Mouse (Mus musculus): ENCODE data around the gene Gm42688.

Gene Gm42688

DNA sequence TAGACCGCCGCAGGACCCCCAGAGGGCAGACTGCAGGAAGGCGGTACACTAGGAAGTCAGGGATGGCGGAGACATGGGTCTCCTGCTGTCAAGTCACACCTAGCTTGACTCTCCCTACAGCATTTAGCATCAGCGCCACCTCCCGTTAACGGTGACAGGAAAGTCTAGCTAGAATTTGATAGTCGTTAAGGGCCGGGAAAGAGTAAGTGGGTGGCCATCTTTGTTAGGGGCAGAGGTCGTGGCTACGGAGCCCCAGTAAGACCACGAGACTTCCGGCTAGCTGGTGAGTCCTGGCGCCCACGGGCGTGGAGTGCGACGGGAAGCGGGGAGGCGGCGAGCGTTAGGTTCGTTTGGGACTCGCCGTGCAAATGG, at the start of gene Gm42688, which contains the start of gene Ccdc142:
TSS of gene Gm42688 (plus strand) at position 302 of the 372 bp plus-strand sequence.
TSS of gene Ccdc142 (plus strand) at position 286 of the 372 bp plus-strand sequence.
- peak; percentile 95 for DNase-seq

DNA sequence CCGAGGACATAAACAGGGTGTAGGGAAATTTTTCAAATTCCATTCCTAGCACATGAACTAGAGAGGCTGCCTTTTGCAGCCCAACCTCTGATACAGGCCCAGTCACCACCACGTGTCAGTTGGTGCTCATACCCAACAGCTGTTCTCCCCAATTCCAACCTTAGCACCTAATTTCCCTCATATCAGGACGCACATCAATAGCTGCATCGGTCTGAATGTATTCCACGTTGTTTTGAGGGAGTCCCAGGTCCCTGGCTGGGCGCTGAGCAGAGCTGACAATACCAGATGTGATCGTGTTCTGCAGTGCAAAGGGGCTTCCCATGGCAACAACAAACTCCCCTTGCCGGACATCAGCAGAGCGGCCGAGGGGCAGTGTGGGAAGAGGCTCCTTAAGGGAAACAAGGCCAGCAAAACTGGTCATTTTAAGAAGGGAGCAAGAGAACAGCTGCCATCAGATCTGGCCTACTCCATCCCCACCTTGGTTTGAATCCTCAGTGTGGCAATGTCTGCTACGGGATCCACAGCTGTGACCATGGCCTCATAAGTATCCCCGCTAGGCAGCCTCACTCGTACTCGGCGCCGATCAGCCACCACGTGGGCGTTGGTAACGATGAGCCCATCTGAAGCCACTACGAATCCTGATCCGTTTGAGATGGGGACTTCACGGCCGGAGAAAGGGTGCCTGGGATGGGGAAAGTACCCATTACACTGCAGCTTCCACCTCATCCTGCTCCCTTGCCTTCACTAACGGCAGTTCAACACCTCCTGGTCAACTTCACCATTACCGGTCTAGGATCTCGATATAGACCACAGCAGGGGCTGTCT, 48.1 kb upstream of the Gm42688 start:
- DNase-seq = peak; percentile 45

DNA sequence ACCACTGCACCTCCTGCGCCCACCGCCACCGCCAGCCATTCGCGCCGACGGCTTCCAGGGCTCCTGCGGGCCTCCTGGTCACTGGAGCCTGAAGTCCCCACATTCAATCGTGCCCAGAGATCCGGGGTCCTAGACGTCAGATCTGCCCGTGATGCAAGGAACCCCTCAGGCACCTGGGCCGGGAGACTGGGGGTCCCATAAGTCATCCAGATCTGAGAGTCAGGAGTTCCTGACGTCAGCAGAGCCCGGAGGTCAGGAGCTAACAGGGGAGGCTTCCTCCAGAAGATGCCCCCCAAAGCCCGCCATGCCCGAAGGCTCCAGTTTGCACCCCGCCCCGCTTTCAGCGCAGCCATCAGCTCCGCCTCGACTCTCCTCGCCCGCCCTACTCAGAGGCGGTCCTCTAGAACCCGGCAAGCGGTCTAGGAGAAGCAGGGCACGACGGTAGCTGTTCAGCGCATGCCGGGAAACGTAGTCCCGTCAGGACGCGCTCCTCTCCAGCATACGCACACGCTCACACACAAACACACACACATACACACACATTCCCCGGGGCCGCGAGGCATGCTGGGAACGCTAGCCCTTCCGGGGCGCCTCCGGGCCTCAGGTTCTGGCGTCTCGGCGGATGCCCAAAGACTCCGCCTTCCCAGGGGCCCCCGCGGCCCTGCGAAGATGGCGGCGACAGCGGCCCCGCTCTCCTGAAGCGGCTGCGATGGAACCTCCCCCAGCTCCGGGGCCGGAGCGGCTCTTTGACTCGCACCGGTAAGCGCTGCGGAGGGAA, 47.2 kb upstream of the Gm42688 start, which contains the start of gene Aup1:
TSS of gene Aup1 (plus strand) at position 448 of the 778 bp plus-strand sequence.
- peak; percentile 98 for DNase-seq

DNA sequence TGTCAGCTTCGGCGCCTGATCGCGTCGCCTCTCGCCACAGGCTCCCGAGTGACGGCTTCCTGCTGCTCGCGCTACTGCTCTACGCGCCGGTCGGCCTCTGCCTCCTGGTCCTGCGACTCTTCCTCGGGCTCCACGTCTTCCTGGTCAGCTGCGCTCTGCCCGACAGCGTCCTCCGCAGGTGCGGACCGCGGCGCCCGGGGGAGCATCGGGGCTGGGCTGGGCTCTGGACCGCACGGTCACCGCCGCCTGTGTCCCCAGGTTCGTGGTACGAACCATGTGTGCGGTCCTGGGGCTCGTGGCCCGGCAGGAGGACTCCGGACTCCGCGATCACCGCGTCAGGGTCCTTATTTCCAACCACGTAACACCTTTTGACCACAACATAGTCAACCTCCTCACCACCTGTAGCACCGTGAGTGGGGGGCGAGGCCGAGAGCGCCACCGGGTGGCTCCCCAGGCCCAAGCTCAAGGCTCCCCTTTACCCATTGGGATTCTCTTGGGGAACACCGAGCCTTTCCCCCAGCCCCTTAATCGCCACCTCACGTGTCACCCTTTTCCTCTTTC, 46.5 kb upstream of the Gm42688 start, which contains the start of gene Htra2:
TSS of gene Htra2 (minus strand) at position 403 of the 561 bp plus-strand sequence.
- peak; percentile 56 for DNase-seq

DNA sequence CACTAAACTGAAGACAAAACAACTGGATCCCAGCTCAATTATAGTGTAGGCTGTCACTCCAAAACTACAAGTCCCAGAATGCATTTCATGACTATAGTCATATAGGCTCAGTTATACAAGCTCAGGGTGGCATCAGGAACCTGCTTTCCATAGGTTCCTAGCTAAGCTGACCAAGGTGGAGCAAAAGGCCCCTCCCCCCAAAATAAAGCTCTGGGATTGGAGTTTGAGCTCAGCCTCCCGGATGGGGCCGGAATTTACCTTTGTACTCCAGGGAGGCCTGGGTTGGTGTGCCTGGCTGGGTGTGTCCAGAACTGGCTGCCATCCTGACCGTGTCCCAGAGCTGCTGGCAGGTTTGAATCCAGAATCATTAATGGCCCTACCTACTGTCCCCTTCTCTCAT, 43.6 kb upstream of the Gm42688 start, which contains the start of gene Dqx1:
TSS of gene Dqx1 (plus strand) at position 55 of the 400 bp plus-strand sequence.
- no peak for DNase-seq

DNA sequence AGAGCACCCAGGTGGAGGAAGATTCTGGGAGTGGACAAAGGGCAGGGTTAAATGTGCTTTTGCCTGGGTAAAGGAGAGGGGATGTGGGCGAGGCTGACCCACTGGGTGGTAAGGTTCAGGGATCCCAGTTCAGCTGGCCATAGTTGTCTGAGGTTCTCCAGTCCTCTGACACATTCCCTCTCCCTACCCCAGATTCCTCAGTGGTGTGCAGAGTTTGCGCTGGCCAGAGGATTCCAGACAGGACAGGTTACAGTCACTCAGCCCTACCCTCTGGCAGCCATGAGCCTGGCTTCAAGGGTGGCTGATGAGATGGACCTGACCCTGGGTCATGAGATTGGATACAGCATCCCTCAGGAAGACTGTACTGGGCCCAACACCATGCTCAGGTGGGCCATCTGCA, 42.7 kb upstream of the Gm42688 start:
- DNase-seq = no peak

DNA sequence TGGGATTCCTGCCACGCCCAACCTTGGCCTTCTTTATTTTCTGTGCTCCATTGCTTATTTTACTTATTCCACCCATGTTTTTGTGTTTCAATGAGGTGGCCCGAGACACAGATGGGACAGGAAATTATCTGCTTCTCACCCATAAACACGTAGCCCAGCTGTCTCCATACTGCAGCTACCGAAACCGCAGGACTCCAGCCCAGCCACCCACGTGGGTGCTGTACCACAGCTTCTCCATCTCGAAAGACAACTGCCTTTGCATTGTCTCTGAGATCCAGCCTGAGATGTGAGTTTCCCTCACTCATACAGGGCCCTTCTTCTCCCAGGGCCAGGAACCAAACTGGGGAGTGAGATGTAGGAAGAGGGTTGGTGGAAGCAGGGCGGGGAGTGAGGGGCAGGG, 35.4 kb upstream of the Gm42688 start:
- no peak for DNase-seq

DNA sequence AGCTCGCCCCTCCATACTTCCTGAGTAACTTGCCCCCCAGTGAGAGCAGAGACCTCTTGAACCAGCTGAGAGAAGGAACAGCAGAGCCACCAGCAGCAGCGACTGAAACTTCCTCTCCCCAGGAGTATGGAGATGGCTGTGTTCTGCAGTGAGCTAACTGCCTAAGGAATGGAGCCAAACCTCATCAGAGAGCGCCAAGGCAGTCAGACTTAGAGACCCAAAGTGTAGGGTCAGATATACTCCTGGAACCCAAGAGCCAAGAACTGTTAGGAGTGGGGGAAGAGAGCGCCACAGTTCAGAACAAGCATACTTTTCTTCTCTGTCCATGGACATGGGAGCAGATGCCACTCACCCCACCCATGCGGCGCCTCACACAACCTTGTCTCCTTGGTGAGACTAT, 35.0 kb upstream of the Gm42688 start:
- DNase-seq = no peak

DNA sequence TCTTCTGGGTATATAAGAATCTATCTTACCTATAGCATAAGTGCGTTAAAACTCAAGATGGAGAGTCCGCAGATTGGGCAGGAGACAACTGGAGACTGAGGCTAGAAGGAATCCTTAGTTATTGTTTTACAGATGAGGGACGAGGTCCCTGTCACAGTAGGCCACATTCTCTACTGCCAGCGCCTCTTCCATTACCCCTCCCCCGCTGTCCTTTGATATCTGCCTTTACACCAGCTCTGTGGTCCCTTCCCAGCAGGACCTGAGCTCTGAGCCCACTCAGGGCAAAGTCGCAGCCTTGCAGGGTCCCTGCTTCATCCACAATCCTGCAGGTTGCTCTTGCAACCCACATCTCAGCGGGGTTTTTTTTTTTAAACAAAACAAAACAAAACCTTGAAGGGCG, 33.2 kb upstream of the Gm42688 start:
- DNase-seq = no peak

DNA sequence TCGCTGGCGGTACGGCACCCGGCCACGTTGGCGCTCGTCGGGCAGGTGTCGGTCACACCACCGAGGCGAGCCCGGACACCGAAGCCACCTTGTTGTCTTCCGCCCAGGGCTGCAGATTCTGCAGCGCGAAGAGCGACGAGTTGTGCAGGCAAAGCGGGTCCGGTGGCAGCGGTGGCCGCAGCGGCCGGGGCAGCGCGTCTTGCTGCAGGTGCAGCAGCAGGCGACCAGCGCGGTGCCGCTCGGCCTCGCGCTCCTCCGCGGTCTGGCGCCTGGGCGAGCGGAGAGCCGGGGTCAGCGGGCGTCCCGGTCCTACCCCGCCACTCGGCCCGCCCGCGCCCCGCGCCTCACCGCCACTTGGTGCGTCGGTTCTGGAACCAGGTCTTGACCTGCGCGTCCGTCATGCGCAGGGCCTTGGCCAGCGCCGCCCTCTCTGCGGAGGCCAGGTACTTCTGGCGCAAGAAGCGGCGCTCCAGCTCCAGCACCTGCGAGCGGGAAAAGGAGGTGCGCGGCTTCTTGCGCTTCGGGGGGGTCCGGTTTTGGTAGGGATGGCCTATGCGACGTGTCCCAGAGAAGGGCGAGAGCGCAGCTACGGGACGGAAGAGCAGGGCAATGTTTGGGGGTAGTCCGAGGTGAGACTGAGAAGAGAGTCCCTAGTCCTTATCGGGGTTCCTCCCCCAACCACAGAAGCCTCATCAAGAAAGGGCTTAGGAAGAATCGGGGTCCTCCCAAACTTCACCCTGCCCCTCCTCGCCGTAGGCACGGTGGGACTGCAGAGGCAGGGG, 32.5 kb upstream of the Gm42688 start:
- no peak for DNase-seq

DNA sequence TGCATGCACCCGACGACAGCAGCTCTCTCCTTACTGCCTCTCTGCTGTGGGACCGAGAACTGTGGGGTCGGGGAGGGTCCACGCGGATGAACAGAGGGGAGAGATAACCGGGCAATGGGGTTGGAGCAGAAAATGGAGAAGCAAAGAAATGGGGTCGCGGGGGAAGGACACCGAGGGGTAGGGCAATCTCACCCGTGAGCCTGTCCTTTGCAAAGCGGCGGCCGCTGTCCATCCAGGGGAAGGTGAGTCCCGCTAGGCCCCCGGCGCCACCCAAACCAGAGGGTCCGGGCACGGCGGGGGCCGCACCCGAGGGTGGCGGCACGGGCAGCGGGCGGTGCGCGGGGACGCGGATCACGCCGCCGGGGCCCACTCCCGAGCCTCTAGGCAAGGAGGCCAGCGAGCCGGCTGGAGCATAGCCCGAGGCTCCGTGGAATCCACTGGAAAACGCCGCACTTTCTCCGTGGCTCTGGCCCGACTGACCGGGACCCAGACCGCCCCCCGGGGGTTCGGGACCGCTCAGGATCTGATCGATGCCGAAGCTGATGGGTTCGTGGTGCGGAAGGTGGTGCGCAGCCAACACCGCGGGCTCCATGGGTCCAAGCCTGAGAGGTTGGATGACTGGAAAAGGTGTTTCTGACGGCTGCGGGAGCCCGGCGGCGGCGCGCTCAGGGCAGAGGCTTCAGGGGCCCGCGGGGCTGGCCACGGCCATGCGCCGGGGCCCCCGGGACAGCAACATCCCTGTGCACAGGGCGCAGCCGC, 31.8 kb upstream of the Gm42688 start:
- no peak for DNase-seq

DNA sequence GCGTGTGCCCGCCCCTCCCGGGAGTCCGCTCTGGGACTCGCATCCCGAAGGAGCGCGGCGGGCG, 31.3 kb upstream of the Gm42688 start, which contains the start of gene Tlx2:
TSS of gene Tlx2 (minus strand) at position 47 of the 64 bp plus-strand sequence.
- no peak for DNase-seq

DNA sequence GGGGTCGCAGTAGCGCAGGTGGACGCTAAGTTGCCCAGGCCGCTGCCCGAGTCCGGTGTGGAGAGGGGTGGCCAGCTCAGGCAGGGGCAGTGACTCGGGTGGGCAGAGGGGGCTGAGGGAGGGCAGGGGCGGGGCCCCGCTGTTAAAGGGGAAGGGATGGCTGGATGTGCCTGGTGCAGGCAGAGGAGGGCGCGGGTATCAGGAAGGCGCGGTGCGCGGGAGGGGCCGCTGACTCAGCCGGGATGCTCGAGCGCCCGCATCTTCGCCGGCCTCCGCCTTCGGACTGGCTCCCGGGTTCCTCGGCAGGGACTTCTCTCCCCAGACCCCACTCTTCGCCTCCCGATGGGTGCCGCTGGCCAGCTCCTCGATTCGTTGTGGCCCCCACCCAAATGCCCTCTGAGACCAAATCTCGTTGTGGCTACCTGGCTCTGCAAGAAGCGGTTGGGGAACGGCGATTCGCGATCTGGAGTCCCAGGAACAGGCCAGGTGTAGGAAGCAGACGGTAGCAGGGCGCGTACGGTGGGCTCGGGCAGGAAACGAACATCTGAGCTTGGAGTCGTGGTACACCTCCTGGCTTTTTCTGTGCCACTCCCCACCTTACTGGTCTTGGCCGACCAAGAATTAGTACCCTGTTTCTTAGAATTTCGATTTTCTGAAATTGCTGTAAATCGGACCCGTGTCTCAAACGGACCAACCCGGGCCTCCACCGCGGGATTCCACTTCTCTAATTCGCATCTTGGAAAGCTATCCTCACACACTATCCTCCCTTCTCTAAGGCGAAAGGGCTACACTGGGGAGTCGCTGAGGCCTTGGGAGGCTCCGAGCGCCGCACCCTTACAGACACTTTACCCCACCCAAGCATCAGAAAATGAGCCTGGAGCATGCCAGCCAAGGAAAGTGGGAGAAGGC, 30.9 kb upstream of the Gm42688 start:
- DNase-seq = no peak

DNA sequence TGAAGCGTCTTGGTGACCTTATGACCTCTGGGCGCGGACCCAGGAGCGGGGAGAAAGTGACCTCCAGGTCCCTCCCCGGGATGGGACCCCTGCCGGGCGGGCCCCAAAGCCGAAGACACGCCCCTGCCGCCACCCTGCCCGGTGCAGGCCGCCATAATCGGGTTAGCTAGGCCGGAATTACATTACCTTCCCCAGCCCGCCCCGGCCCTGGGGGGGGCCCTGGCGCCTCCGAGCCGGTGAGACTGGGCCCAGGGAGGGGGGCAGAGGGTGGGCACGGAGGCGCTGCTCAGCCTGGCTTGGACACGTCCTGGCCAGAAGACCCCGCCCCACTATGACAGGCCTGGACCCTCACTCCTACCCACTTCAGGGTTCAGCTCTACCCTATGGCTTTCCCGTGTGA, 30.2 kb upstream of the Gm42688 start:
- DNase-seq = no peak

DNA sequence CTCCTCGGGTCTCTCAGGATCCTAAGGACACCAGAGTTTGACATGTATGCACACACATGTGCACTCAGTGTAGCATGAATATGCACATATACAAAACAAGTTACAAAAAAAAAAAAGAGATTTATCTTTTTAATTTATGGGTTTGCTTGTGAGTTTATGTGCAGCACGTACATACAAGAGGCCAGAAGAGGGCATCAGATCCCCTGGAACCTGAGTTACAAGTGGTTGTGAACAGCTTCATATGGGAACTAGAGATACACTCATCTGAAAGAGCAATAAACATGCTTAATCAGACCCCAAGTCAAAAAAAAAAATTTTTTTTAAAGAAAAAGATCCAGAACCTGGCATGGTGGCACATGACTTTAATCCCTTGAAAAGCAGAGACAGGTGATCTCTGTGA, 26.4 kb upstream of the Gm42688 start:
- no peak for DNase-seq

DNA sequence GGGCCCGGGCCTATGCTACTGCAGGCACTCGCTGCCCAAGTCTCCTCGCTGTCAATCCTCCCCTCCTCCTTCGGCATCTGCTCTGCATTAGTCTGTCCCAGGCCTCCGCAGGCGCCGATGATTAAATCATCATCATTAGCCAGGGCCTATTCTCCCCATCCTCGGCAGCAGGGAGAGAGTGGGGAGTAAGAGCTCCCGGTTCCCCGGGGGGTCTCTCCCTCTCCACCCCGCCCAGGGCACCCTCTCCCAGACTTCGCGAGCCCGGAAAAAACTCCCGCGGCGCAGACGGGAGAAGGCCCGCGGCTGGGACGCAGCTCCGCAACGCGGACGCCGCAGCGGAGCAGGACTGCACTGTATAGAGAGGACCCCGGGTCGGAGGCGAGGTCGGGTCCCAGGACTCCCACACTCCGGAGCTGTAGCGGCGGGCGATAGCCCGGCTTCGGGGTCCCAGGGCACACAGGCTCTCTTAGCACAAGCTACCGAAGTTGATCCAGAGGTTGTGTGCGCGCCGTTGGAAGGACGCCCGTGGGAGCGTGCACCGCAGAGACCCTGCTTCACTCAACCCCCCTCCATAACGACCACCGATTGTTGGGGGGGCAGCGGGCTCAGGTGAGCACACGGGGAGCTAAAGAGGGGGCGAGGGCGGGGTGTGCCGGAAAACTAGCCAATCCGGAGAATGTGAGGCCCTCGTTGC, 23.6 kb upstream of the Gm42688 start, which contains the start of gene Pcgf1:
TSS of gene Pcgf1 (plus strand) at position 240 of the 694 bp plus-strand sequence.
- peak; percentile 47 for DNase-seq

DNA sequence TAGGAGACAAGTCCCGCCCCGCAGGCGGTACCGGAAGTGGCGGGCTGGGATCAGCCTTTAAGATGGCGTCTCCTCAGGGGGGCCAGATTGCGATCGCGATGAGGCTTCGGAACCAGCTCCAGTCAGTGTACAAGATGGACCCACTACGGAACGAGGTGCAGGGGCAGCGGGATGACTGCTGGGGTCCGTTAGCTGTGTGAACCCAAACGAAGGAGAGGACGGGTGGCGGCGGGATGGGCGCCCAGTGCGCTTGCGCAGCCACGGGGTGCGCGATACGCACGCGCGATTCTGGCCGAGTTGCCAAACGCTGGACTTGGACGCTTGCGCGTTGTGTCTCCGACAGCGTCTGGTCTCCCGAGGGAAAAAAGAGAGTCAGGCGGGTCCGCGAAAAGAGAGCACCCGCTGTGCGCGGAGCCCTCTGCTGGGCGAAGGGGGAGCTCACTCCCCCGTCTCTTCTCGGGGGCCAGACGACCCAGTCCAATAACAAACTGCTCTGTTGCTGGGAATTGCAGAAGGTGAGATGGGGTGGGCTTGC, 23.0 kb upstream of the Gm42688 start:
- DNase-seq = peak; percentile 99

DNA sequence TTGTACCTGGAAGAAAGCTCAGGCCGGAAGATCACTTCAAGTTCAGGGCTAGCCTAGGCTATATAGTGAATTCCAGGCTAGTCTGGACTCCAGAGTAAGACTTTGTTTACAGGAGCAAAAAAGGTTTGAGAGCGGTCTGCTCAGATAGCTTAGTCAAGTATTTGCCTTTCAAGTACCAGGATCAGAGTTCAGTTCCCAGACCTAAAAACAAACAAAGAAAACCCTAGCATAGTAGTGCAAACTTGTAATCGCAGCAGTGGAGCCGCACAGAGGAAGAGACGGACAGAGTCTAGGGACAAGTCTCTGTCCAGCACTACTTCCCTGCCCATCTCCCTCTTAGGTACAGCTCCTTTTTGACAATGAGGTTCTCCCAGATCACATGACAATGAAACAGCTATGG, 21.2 kb upstream of the Gm42688 start:
- DNase-seq = no peak

DNA sequence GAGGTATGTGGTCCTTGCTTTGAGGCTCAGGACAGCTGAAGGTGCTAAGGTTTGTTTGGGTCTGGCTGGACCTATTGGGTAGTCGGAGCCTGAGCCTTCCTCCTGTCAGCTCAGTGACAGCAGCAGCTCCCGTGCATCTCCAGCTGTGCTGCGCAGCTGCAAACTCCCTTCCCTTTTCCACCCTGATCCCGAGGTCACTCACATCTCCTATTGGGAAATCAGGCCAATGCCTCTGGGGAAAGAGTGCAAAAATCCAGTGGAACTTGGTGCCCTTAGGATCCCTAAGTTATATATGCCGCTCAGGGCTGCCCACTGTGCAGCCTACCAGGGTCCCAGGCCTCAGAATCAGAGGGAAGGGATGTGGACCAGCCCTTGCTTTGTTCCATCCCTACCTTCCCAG, 17.9 kb upstream of the Gm42688 start:
- no peak for DNase-seq

DNA sequence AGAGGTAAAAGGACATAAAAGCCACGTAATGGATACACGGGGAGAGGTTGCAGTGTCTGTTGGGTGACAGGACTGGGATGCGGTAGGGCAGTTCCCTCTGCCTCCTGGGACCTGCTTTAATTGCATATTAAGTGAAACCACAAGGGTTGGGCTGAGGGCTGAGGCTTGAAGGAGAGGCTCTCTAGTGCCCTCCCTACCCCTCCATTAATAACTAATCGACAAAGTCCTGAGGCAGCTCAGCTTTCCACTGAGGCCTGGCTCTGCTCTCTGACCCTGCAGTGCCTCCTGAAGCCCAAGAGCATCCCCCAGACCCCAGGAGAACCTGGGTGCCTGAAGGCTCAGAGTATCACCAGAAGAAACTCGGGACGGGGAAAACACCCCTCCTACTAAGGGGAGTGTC, 16.9 kb upstream of the Gm42688 start:
- no peak for DNase-seq
